Mouse (Mus musculus) ES-Bruce4 (cell line): ENCODE results near the gene Wdr27.

Experiments
- CTCF ChIP-seq: IDR thresholded peaks from one replicate; pipeline ENCODE4 v1.8.1; 2011; ENCODE audit warnings: low read depth, low read length
- EP300 ChIP-seq: IDR thresholded peaks from 2 replicates; pipeline ENCODE4 v1.6.1; 2011; ENCODE audit warnings: low read depth, low read length; ENCODE audit not compliant: insufficient read depth
- POLR2A ChIP-seq: IDR thresholded peaks from one replicate; pipeline ENCODE4 v1.8.1; 2011; ENCODE audit warnings: low read length; ENCODE audit not compliant: insufficient read depth

GRCm38 (mm10) chr17:14846880-14847279 is 96.1 kb downstream of the Wdr27 start:
- TF ChIP-seq CTCF (no peak), EP300 (no peak), POLR2A (no peak)
